Mouse (Mus musculus): ENCODE measurements around the gene Fam219a. TPM values are rescaled to one million over a fixed set of nuclear protein-coding genes. Genes with fewer than 3 reads are reported as not detected.

Fam219a gene
- total RNA-seq, 1 experiment: 2.9 TPM

DNA sequence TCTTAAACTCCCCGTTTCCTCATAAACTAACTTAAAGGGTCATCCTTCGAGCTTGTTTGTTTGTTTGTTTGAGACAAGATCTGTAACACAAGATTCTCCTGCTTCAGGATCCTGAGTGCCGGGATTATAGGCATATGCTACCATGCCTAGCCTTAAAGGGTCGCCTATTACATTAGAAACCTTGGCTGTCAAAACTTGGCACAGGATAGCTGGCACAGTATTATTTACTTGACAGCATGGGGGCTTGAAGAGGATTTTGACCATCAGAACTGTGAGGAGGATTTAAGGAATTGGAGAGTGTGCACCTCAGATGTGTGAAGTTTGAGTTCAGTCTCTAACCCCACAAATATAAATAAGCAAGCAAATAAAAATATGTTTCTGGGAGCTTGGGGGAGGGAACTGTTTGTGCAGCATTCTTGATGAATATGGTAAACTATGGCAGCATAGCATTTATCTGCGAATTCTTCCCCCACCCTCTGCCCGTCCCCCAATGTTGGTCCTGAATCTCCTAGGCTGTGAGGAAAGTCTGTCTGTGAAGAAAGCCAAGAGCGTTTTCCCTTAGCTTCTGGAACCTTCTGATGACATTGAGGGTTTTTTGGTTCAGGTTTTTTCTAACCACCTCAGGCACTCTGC lies 99.2 kb downstream of the Fam219a start:
- DNase-seq (ENCODE audit: low read depth, low spot score): no peak
- in situ Hi-C loops (cut with MboI; ENCODE audit: low sequenced_read_pairs in 2 of 2, unreplicated experiment in 2 of 2): no loop called here
- H3K9ac ChIP-seq (ENCODE audit: insufficient read depth, low read depth, low read length, poor library complexity, severe bottlenecking): no peak overlapping the region
- H3K27ac ChIP-seq (ENCODE audit: insufficient read depth, low read depth, low read length, poor library complexity, severe bottlenecking): no peak overlapping the region
- H3K4me1 ChIP-seq (ENCODE audit: control insufficient read depth in 2 of 2, insufficient read depth in 2 of 2, low read length in 2 of 2, poor library complexity in 1 of 2): 0 out of 4 replicates have a peak, but pooled peaks cover 2 to 3% of the 10 kb centered on the region in 2 experiments
- H3K36me3 ChIP-seq (ENCODE audit: control insufficient read depth, insufficient read depth, low read length, poor library complexity, severe bottlenecking): no peaks in the 10 kb centered on the region
- H3K9me3 ChIP-seq (ENCODE audit: control insufficient read depth, insufficient read depth, low read depth, low read length): no peaks in the 10 kb centered on the region
- H3K4me3 ChIP-seq (ENCODE audit: insufficient read depth in 1 of 2, low read depth in 1 of 2, low read length in 2 of 2, poor library complexity in 1 of 2, severe bottlenecking in 1 of 2): no peak overlapping the region
- TF ChIP-seq HCFC1 (IDR thresholded peaks at IDR 0.05; ENCODE audit: borderline replicate concordance, insufficient read depth, low read length) (no peak), ZC3H11A (IDR thresholded peaks at IDR 0.05; ENCODE audit: borderline replicate concordance, low read depth, low read length) (no peak), MAFK (IDR thresholded peaks at IDR 0.05; ENCODE audit: insufficient read depth, low read depth, low read length) (no peak), CHD2 (IDR thresholded peaks at IDR 0.05; ENCODE audit: low read depth, low read length) (no peak), ZNF384 (IDR thresholded peaks at IDR 0.05; ENCODE audit: low read depth, low read length) (no peak)

DNA sequence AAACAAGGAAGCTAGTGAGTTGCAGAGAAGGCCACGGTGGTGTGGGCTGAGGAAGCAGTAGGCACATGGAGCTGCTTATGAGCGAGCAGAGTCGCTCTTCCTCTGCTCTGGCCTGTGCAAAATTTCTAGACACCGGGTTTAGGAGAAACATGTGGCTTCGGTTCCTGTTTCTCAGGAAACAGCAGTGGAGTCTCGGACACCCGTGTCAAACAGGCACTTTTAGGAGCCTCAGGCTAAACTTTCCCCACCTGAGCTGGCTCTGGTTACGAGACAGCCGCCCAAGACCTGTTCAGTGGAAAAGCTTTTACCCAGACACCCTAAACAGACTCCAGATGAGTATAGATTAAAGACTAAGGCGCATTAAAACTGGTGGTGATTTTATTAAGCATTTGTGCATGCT lies 100.1 kb downstream of the Fam219a start:
- Histone ChIP-seq H3K36me3 (ENCODE audit: control insufficient read depth, insufficient read depth, low read length, poor library complexity, severe bottlenecking) (no peaks in the 10 kb centered on the region), H3K9ac (ENCODE audit: insufficient read depth, low read depth, low read length, poor library complexity, severe bottlenecking) (no peak overlapping the region), H3K4me1 (ENCODE audit: control insufficient read depth in 2 of 2, insufficient read depth in 2 of 2, low read length in 2 of 2, poor library complexity in 1 of 2) (0 out of 4 replicates have a peak, but pooled peaks cover 2 to 3% of the 10 kb centered on the region in 2 experiments), H3K27ac (ENCODE audit: insufficient read depth, low read depth, low read length, poor library complexity, severe bottlenecking) (no peak overlapping the region), H3K9me3 (ENCODE audit: control insufficient read depth, insufficient read depth, low read depth, low read length) (no peaks in the 10 kb centered on the region), H3K4me3 (ENCODE audit: insufficient read depth in 1 of 2, low read depth in 1 of 2, low read length in 2 of 2, poor library complexity in 1 of 2, severe bottlenecking in 1 of 2) (no peak overlapping the region)
- TF ChIP-seq MAFK (IDR thresholded peaks at IDR 0.05; ENCODE audit: insufficient read depth, low read depth, low read length): no peak
- TF ChIP-seq ZC3H11A (IDR thresholded peaks at IDR 0.05; ENCODE audit: borderline replicate concordance, low read depth, low read length): no peak
- TF ChIP-seq HCFC1 (IDR thresholded peaks at IDR 0.05; ENCODE audit: borderline replicate concordance, insufficient read depth, low read length): no peak
- no peak for TF ChIP-seq ZNF384 (IDR thresholded peaks at IDR 0.05; ENCODE audit: low read depth, low read length)
- TF ChIP-seq CHD2 (IDR thresholded peaks at IDR 0.05; ENCODE audit: low read depth, low read length): no peak
- in situ Hi-C loops (cut with MboI; ENCODE audit: low sequenced_read_pairs in 2 of 2, unreplicated experiment in 2 of 2): no loop called here
- DNase-seq (ENCODE audit: low read depth, low spot score): no peak

DNA sequence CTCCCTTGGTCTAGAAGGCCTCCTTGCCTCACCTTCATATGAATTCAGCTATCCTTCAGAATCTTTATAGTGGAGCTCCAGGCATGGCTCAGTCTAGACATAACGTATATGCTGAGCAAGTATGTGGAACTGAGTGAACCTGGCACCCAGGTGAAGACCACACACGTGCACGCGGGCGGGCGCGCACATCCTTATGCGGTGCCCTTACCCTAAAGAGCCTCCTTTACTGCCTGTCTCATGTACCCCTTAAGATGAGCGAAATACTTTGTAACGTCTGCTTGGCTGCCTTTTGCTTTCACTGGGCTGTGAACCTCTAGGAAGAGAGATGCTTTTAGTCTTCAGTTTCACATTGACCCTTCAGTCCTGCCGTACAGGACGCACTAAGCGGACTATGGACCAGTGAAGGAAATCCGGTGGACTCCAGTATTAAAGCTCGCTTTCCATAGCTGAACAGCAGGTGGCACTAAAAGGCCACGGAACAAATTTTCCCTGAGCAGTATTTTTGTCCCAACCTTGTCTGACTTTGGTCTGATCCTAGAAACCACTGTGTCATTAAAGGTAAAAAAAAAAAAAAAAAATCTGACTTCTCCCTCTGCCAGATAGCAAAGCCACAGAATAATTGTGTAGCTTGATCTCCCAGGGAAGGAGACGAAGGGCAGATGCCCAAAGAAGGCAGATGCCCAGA lies 100.8 kb downstream of the Fam219a start:
- peak; percentile 53 for DNase-seq (ENCODE audit: low read depth, low spot score)
- H3K4me1 ChIP-seq (ENCODE audit: control insufficient read depth in 2 of 2, insufficient read depth in 2 of 2, low read length in 2 of 2, poor library complexity in 1 of 2): peaks cover 2 to 4% of the 10 kb centered on the region in 2 experiments; a peak in 2 of 4 replicates
- TF ChIP-seq ZNF384 (IDR thresholded peaks at IDR 0.05; ENCODE audit: low read depth, low read length) (peak; percentile 72), HCFC1 (IDR thresholded peaks at IDR 0.05; ENCODE audit: borderline replicate concordance, insufficient read depth, low read length) (no peak), ZC3H11A (IDR thresholded peaks at IDR 0.05; ENCODE audit: borderline replicate concordance, low read depth, low read length) (peak; percentile 80)
- H3K9ac ChIP-seq (ENCODE audit: insufficient read depth, low read depth, low read length, poor library complexity, severe bottlenecking): peak overlapping the region; percentile 66
- in situ Hi-C loops (cut with MboI; ENCODE audit: low sequenced_read_pairs in 2 of 2, unreplicated experiment in 2 of 2): no loop called here
- H3K4me3 ChIP-seq (ENCODE audit: insufficient read depth in 1 of 2, low read depth in 1 of 2, low read length in 2 of 2, poor library complexity in 1 of 2, severe bottlenecking in 1 of 2): peak overlapping the region; percentile 64 to 65
- no peaks in the 10 kb centered on the region for H3K36me3 ChIP-seq (ENCODE audit: control insufficient read depth, insufficient read depth, low read length, poor library complexity, severe bottlenecking)
- H3K27ac ChIP-seq (ENCODE audit: insufficient read depth, low read depth, low read length, poor library complexity, severe bottlenecking): no peak overlapping the region
- no peaks in the 10 kb centered on the region for H3K9me3 ChIP-seq (ENCODE audit: control insufficient read depth, insufficient read depth, low read depth, low read length)

Other genes with a start within 250 kb of the Fam219a start
- 24.3 and 27.5 TPM in 2 replicates for gene Ubap1, start 220.5 kb downstream of the Fam219a start, total RNA-seq (2012; rRNA removed)
- gene Kif24, start 104.7 kb downstream of the Fam219a start, total RNA-seq (2012; rRNA removed): 9.7 and 13.1 TPM in 2 replicates
- gene Nudt2, start 104.4 kb downstream of the Fam219a start, total RNA-seq (2012; rRNA removed): 11.9 and 19.8 TPM in 2 replicates
- gene AI464131, start 66.5 kb downstream of the Fam219a start, total RNA-seq (2012; rRNA removed): 6.4 and 11.6 TPM in 2 replicates
- gene 1110017D15Rik, start 52.2 kb downstream of the Fam219a start, total RNA-seq (2012; rRNA removed): not detected in 2 replicates
- 1.7 and 2.0 TPM in 2 replicates for gene Dnaic1, start 237 bp upstream of the Fam219a start, total RNA-seq (2012; rRNA removed)
- 4.7 and 5.8 TPM in 2 replicates for gene Enho, start 70.8 kb upstream of the Fam219a start, total RNA-seq (2012; rRNA removed)
- 17.0 and 19.9 TPM in 2 replicates for gene Cntfr, start 127.6 kb upstream of the Fam219a start, total RNA-seq (2012; rRNA removed)
- 13.5 and 20.9 TPM in 2 replicates for gene Il11ra1, start 130.5 kb upstream of the Fam219a start, total RNA-seq (2012; rRNA removed)
- gene Rpp25l, start 144.0 kb upstream of the Fam219a start, total RNA-seq (2012; rRNA removed): 56.8 and 67.7 TPM in 2 replicates
- 87.0 and 90.9 TPM in 2 replicates for gene Dctn3, start 153.6 kb upstream of the Fam219a start, total RNA-seq (2012; rRNA removed)
- gene Arid3c, start 161.6 kb upstream of the Fam219a start, total RNA-seq (2012; rRNA removed): 0.11 TPM in 1 of 2 replicates, not detected in the other
- gene Galt, start 185.7 kb upstream of the Fam219a start, total RNA-seq (2012; rRNA removed): 26.9 and 34.9 TPM in 2 replicates
- gene Sigmar1, start 186.6 kb upstream of the Fam219a start, total RNA-seq (2012; rRNA removed): 198 and 230 TPM in 2 replicates
- 11.4 and 14.6 TPM in 2 replicates for gene Ccl27a, start 204.7 kb upstream of the Fam219a start, total RNA-seq (2012; rRNA removed)

Measured in ES-E14 (cell line).